Mouse (Mus musculus) C2C12 (cell line): ENCODE results near the gene Cryba4.

Experiments used
- CTCF ChIP-seq: IDR thresholded peaks from one replicate; pipeline ENCODE4 v1.5.1; 2011; ENCODE audit not compliant: control insufficient read depth, insufficient read depth, insufficient read length
- MAX ChIP-seq: IDR thresholded peaks from one replicate; pipeline ENCODE4 v1.6.1; 2011; ENCODE audit warnings: mild to moderate bottlenecking, control low read depth
- USF1 ChIP-seq: IDR thresholded peaks from one replicate; pipeline ENCODE4 v1.6.1; 2011; ENCODE audit warnings: low read depth, mild to moderate bottlenecking, control low read depth, moderate library complexity

GRCm38 (mm10) chr5:112206543-112207255 is 45.6 kb downstream of the Cryba4 start:
- no peak for TF ChIP-seq MAX
- TF ChIP-seq CTCF = no peak
- TF ChIP-seq USF1 = no peak
